Mouse (Mus musculus): ENCODE data around the gene Ifna4. TPM values are rescaled to one million over a fixed set of nuclear protein-coding genes. Genes with fewer than 3 reads are reported as not detected.

The Ifna4 gene
- polyA plus RNA-seq, 1 experiment from 2014 or later: not detected

GRCm38 (mm10) chr4:88867926-88868911 is 26.6 kb downstream of the Ifna4 start:
- peak overlapping the region; percentile 47 for H3K4me3 ChIP-seq
- 7% methylated on average over 31 of the region's 31 CpGs for WGBS
- peaks cover 10% of the 10 kb centered on the region; the same call in 1 of the 2 replicates for H3K27me3 ChIP-seq
- no peaks in the 10 kb centered on the region for H3K36me3 ChIP-seq
- peak overlapping the region; percentile 15; the same call in 1 of the 2 replicates for H3K9ac ChIP-seq
- H3K4me1 ChIP-seq: peaks cover 9% of the 10 kb centered on the region
- no peaks in the 10 kb centered on the region for H3K9me3 ChIP-seq
- peak overlapping the region; percentile 77 for H3K4me2 ChIP-seq
- ATAC-seq (ENCODE audit: insufficient number of reproducible peaks, low FRiP score, low TSS enrichment, low read depth): no peak
- 0 out of 2 replicates have a peak overlapping the region, but pooled peaks have one; percentile 3 for H3K27ac ChIP-seq

GRCm38 (mm10) chr4:88872691-88873090 is 31.0 kb downstream of the Ifna4 start:
- Histone ChIP-seq H3K4me1 (peaks cover 9% of the 10 kb centered on the region), H3K4me3 (no peak overlapping the region), H3K9me3 (no peaks in the 10 kb centered on the region), H3K36me3 (no peaks in the 10 kb centered on the region), H3K9ac (no peak overlapping the region), H3K4me2 (no peak overlapping the region), H3K27ac (no peak overlapping the region), H3K27me3 (no peaks in the 10 kb centered on the region; the same call in 1 of the 2 replicates)
- ATAC-seq (ENCODE audit: insufficient number of reproducible peaks, low FRiP score, low TSS enrichment, low read depth): no peak
- 0% methylated on average over 2 of the region's 2 CpGs for WGBS

- Histone ChIP-seq H3K27me3 (no peaks in the 10 kb centered on the region), H3K4me1 (no peaks in the 10 kb centered on the region), H3K9me3 (no peaks in the 10 kb centered on the region), H3K4me2 (no peak overlapping the region), H3K36me3 (no peaks in the 10 kb centered on the region), H3K9ac (no peak overlapping the region), H3K27ac (no peak overlapping the region), H3K4me3 (no peak overlapping the region)
- 65% methylated on average over 4 of the region's 4 CpGs for WGBS
- ATAC-seq (ENCODE audit: insufficient number of reproducible peaks, low FRiP score, low TSS enrichment, low read depth): no peak
Observed at GRCm38 (mm10) chr4:88875435-88876095, 33.9 kb downstream of the Ifna4 start.

- H3K27me3 ChIP-seq: no peaks in the 10 kb centered on the region
- no peaks in the 10 kb centered on the region for H3K9me3 ChIP-seq
- H3K4me3 ChIP-seq: no peak overlapping the region
- no peak overlapping the region for H3K4me2 ChIP-seq
- no peak overlapping the region for H3K9ac ChIP-seq
- no peaks in the 10 kb centered on the region for H3K36me3 ChIP-seq
- 80% methylated on average over 4 of the region's 4 CpGs for WGBS
- H3K4me1 ChIP-seq: no peaks in the 10 kb centered on the region
- no peak for ATAC-seq (ENCODE audit: insufficient number of reproducible peaks, low FRiP score, low TSS enrichment, low read depth)
- no peak overlapping the region for H3K27ac ChIP-seq
Observed at GRCm38 (mm10) chr4:88876520-88876919, 34.9 kb downstream of the Ifna4 start.

GRCm38 (mm10) chr4:88878246-88878645 is 36.6 kb downstream of the Ifna4 start:
- H3K4me3 ChIP-seq: no peak overlapping the region
- H3K9me3 ChIP-seq: no peaks in the 10 kb centered on the region
- no peak overlapping the region for H3K27ac ChIP-seq
- no peak overlapping the region for H3K9ac ChIP-seq
- H3K27me3 ChIP-seq: no peaks in the 10 kb centered on the region
- 45% methylated on average over 10 of the region's 10 CpGs for WGBS
- no peak overlapping the region for H3K4me2 ChIP-seq
- no peak for ATAC-seq (ENCODE audit: insufficient number of reproducible peaks, low FRiP score, low TSS enrichment, low read depth)
- H3K4me1 ChIP-seq: no peaks in the 10 kb centered on the region
- H3K36me3 ChIP-seq: no peaks in the 10 kb centered on the region

- Histone ChIP-seq H3K4me1 (no peaks in the 10 kb centered on the region), H3K9me3 (no peaks in the 10 kb centered on the region), H3K27ac (no peak overlapping the region), H3K4me2 (no peak overlapping the region), H3K27me3 (no peaks in the 10 kb centered on the region), H3K4me3 (no peak overlapping the region), H3K9ac (no peak overlapping the region), H3K36me3 (no peaks in the 10 kb centered on the region)
- no peak for ATAC-seq (ENCODE audit: insufficient number of reproducible peaks, low FRiP score, low TSS enrichment, low read depth)
- 70% methylated on average over 4 of the region's 4 CpGs for WGBS
Observed at GRCm38 (mm10) chr4:88878772-88879171, 37.1 kb downstream of the Ifna4 start.

- Histone ChIP-seq H3K27me3 (no peaks in the 10 kb centered on the region), H3K9ac (no peak within 1 kb of the TSS), H3K4me1 (no peaks in the 10 kb centered on the region), H3K9me3 (no peaks in the 10 kb centered on the region), H3K4me3 (no peak within 1 kb of the TSS), H3K4me2 (no peak within 1 kb of the TSS), H3K36me3 (no peaks in the 10 kb centered on the region), H3K27ac (no peak within 1 kb of the TSS)
- ATAC-seq (ENCODE audit: insufficient number of reproducible peaks, low FRiP score, low TSS enrichment, low read depth): no peak
- WGBS: 77% methylated on average over 8 of the region's 8 CpGs
Observed at GRCm38 (mm10) chr4:88880101-88880500, 38.4 kb downstream of the Ifna4 start, which contains the start of gene Ifne. Ifne (minus strand) TSS chr4:88880201.

GRCm38 (mm10) chr4:88888236-88888635 is 46.6 kb downstream of the Ifna4 start:
- no peaks in the 10 kb centered on the region for H3K9me3 ChIP-seq
- H3K4me1 ChIP-seq: no peaks in the 10 kb centered on the region
- H3K36me3 ChIP-seq: no peaks in the 10 kb centered on the region
- ATAC-seq (ENCODE audit: insufficient number of reproducible peaks, low FRiP score, low TSS enrichment, low read depth): no peak
- H3K27me3 ChIP-seq: no peaks in the 10 kb centered on the region
- no peak overlapping the region for H3K27ac ChIP-seq
- H3K4me2 ChIP-seq: no peak overlapping the region
- H3K4me3 ChIP-seq: no peak overlapping the region
- no peak overlapping the region for H3K9ac ChIP-seq

Other genes starting within 250 kb of the Ifna4 start
- not detected in 2 replicates for gene Ifna9, start 249.5 kb upstream of the Ifna4 start, polyA plus RNA-seq (2015; fragmentation: Nextera tagmentation; extraction: Ambion mirVana)
- gene Ifna12, start 238.5 kb upstream of the Ifna4 start, polyA plus RNA-seq (2015; fragmentation: Nextera tagmentation; extraction: Ambion mirVana): not detected in 2 replicates
- not detected in 2 replicates for gene C87499, start 207.4 kb upstream of the Ifna4 start, polyA plus RNA-seq (2015; fragmentation: Nextera tagmentation; extraction: Ambion mirVana)
- not detected in 2 replicates for gene Ifna13, start 197.4 kb upstream of the Ifna4 start, polyA plus RNA-seq (2015; fragmentation: Nextera tagmentation; extraction: Ambion mirVana)
- gene Ifna16, start 164.9 kb upstream of the Ifna4 start, polyA plus RNA-seq (2015; fragmentation: Nextera tagmentation; extraction: Ambion mirVana): not detected in 2 replicates
- gene Ifna2, start 157.9 kb upstream of the Ifna4 start, polyA plus RNA-seq (2015; fragmentation: Nextera tagmentation; extraction: Ambion mirVana): not detected in 2 replicates
- gene Ifnab, start 150.5 kb upstream of the Ifna4 start, polyA plus RNA-seq (2015; fragmentation: Nextera tagmentation; extraction: Ambion mirVana): not detected in 2 replicates
- gene Gm26566, start 120.1 kb upstream of the Ifna4 start, polyA plus RNA-seq (2015; fragmentation: Nextera tagmentation; extraction: Ambion mirVana): 0.56 and 1.1 TPM in 2 replicates
- gene Klhl9, start 119.4 kb upstream of the Ifna4 start, polyA plus RNA-seq (2015; fragmentation: Nextera tagmentation; extraction: Ambion mirVana): 93.3 and 105 TPM in 2 replicates
- gene Gm13271, start 87.0 kb upstream of the Ifna4 start, polyA plus RNA-seq (2015; fragmentation: Nextera tagmentation; extraction: Ambion mirVana): not detected in 2 replicates
- gene Gm13283, start 81.7 kb upstream of the Ifna4 start, polyA plus RNA-seq (2015; fragmentation: Nextera tagmentation; extraction: Ambion mirVana): 0.36 and 0.60 TPM in 2 replicates
- gene Gm13290, start 68.0 kb upstream of the Ifna4 start, polyA plus RNA-seq (2015; fragmentation: Nextera tagmentation; extraction: Ambion mirVana): 0.76 and 0.87 TPM in 2 replicates
- gene Gm13289, start 64.9 kb upstream of the Ifna4 start, polyA plus RNA-seq (2015; fragmentation: Nextera tagmentation; extraction: Ambion mirVana): not detected in 2 replicates
- gene Gm13272, start 62.0 kb upstream of the Ifna4 start, polyA plus RNA-seq (2015; fragmentation: Nextera tagmentation; extraction: Ambion mirVana): not detected in 2 replicates
- gene Ifnz, start 59.7 kb upstream of the Ifna4 start, polyA plus RNA-seq (2015; fragmentation: Nextera tagmentation; extraction: Ambion mirVana): 0.26 and 0.37 TPM in 2 replicates
- gene Gm13276, start 56.2 kb upstream of the Ifna4 start, polyA plus RNA-seq (2015; fragmentation: Nextera tagmentation; extraction: Ambion mirVana): not detected in 2 replicates
- not detected in 2 replicates for gene Gm13277, start 53.2 kb upstream of the Ifna4 start, polyA plus RNA-seq (2015; fragmentation: Nextera tagmentation; extraction: Ambion mirVana)
- gene Gm13278, start 50.3 kb upstream of the Ifna4 start, polyA plus RNA-seq (2015; fragmentation: Nextera tagmentation; extraction: Ambion mirVana): not detected in 2 replicates
- not detected in 2 replicates for gene Gm13275, start 47.4 kb upstream of the Ifna4 start, polyA plus RNA-seq (2015; fragmentation: Nextera tagmentation; extraction: Ambion mirVana)
- not detected in 2 replicates for gene Gm13279, start 44.5 kb upstream of the Ifna4 start, polyA plus RNA-seq (2015; fragmentation: Nextera tagmentation; extraction: Ambion mirVana)
- 0.93 and 1.4 TPM in 2 replicates for gene Gm13285, start 42.2 kb upstream of the Ifna4 start, polyA plus RNA-seq (2015; fragmentation: Nextera tagmentation; extraction: Ambion mirVana)
- gene Gm13287, start 38.6 kb upstream of the Ifna4 start, polyA plus RNA-seq (2015; fragmentation: Nextera tagmentation; extraction: Ambion mirVana): 0.36 TPM in 1 of 2 replicates, not detected in the other
- gene Gm13288, start 36.3 kb upstream of the Ifna4 start, polyA plus RNA-seq (2015; fragmentation: Nextera tagmentation; extraction: Ambion mirVana): 0.15 TPM in 1 of 2 replicates, not detected in the other
- gene Ifna7, start 25.6 kb upstream of the Ifna4 start, polyA plus RNA-seq (2015; fragmentation: Nextera tagmentation; extraction: Ambion mirVana): not detected in 2 replicates
- gene Ifna11, start 21.9 kb upstream of the Ifna4 start, polyA plus RNA-seq (2015; fragmentation: Nextera tagmentation; extraction: Ambion mirVana): not detected in 2 replicates
- gene Ifna6, start 14.4 kb upstream of the Ifna4 start, polyA plus RNA-seq (2015; fragmentation: Nextera tagmentation; extraction: Ambion mirVana): not detected in 2 replicates
- gene Ifna5, start 6.3 kb upstream of the Ifna4 start, polyA plus RNA-seq (2015; fragmentation: Nextera tagmentation; extraction: Ambion mirVana): not detected in 2 replicates
- not detected in 2 replicates for gene Ifna1, start 8.2 kb downstream of the Ifna4 start, polyA plus RNA-seq (2015; fragmentation: Nextera tagmentation; extraction: Ambion mirVana)
- not detected in 2 replicates for gene Ifne, start 38.3 kb downstream of the Ifna4 start, polyA plus RNA-seq (2015; fragmentation: Nextera tagmentation; extraction: Ambion mirVana)